Mouse (Mus musculus): ENCODE measurements around the gene Ptk7.
"Not testable (repeated sequence)": the region's sequence is repeated elsewhere in the genome, so short reads cannot be mapped to it uniquely, and the experiment has no call there.

Gene Ptk7

DNA sequence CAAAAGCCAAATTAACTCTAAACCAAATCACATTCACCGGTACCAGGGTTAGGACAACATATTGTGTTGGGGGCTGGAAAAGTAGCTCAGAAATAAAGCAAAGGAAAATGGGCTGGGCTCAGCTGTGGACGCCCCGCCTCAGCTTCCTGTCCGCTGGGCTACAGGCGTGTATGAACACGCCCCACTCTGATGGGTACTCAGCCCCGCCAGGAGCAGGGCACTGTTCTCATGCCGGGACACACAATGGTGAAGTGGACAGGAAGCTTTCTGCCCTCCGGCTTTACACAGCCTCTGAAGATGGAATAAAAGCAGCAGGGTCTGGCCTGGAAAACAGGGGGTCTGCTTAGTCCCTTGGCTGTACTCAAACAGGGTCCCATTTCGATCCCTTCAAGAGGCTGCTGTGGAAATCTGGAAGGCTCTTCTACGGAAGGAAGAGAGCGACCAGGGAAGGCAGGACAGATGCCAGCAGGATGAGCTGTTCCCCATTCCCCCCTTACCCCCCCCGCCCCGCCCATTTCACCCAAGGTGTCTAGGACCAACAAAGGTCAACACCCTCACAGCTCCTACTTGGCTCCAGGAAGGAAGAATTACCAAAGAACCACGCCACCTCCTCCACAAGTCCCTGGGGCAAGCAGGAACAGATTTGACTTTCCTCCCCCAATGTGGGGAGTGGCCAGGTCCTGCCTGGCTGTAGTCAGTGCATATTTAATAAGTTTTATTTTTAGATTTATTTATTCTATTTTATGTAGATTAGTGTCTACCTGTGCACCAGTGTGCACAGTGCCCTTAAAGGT is 19.4 kb downstream of the Ptk7 start:
- DNase-seq (ENCODE audit: low spot score in 2 of 2), result no peak

DNA sequence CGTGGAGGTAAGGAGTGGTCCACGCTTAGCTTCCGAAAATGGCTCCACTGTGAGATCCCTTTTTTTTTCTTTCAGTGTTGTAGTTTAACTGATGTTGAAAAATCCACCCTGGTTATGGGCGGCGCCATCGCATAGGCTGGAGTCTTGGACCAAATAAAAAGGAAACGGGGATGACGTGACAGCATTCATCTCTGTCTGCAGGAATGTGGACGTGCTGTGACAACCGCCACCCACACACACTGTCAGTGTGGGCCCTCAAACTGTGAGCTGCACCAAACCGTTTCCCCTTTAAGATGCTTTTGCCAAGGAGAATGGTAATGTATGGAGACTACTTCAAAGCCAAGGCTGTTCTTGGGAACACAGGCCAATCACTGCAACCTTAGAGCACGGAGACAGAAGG is 23.3 kb downstream of the Ptk7 start:
- DNase-seq (ENCODE audit: low spot score in 2 of 2), result no peak

DNA sequence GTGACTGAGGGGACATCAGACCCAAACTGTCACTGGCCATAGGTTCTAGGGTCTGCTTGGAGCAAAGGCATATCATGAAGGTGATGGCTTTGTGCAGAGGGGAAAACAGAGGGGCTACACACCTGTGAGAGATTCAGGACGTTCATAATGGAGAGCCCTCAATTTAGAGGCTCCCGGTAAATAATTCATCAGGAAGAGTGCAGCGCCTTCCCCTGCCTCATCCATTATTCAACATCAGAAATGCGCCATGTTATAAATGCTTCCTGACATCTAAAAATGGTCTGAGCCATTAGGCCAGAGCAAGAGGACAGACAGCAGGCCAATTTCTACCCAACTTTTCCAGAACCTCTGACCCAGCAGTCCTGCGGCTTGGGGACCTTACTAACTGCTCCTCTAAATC is 24.2 kb downstream of the Ptk7 start:
- no peak for DNase-seq (ENCODE audit: low spot score in 2 of 2)

DNA sequence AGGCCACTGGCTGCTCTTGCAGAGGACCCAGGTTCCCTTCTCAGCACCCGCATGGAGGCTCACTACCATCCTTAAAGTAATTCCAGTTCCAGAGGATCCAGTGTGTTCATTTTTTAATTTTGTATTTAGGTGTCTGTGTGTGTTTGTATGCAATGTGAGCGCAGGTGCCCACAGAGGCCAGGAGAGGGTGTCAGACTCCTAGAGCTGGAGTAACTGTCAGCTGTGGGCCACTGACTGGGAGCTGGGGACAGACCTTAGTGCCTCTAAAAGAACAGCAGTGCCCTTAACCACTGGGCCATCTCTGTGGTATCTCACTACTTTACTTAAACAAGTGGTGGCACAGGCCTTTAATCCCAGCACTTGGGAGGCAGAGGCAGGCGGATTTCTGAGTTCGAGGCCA is 26.1 kb downstream of the Ptk7 start:
- no peak for DNase-seq (ENCODE audit: low spot score in 2 of 2)

DNA sequence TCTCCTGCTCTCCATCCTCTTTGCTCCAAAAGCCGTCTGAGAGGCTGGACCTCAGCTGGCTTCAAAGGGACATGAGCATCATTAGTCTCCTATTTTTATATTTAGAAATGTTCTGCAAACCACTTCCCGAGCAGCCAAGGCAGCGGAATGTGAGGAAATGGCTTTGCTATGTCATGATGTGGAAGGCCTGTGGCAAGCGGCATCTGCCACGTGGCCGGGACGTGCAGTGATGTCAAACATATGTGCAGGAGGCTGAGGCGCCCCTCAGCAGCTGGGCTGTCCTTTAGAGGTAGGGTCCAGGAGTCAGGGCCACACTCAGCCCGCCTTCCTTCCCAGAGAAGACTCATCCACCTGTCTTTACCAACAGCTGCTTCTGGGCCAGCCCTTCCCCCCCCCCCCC is 27.1 kb downstream of the Ptk7 start:
- no peak for DNase-seq (ENCODE audit: low spot score in 2 of 2)

DNA sequence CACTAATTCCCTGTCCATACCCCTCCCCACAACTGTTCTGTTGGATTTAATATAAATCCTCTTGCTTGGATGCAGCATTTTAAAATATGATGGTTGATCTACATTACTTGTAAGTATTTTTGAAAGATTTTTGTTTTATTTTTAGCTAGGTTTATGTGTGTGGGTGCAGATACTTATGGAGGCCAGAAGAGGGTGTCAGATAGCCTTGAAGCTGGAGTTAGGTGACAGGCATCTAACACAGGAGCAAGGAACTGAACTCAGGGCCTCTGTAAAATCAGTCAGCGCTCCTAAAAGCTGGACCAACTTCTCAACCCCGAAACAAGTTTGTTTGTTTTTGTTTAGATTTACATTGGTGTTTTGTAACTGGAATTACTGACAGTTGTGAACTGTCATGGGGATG is 28.7 kb downstream of the Ptk7 start:
- no peak for DNase-seq (ENCODE audit: low spot score in 2 of 2)

DNA sequence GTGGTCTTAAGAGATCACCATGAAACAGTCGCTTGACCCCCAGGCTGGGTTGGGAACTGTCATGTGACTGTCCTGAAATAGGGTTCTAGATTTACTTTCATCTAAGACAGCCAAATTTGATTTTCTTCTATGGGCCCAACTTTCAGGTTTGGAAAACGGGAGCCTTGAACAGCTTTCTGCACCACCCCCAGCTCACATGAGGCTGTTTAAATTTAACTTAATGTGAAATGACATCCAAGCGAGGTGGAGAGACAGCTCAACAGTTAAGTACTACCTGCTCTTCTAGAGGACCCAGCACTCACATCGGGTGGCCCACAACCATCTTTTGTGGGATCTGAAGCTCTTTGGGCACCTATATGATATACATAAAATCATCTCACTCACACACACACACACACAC is 30.3 kb downstream of the Ptk7 start:
- no peak for DNase-seq (ENCODE audit: low spot score in 2 of 2)

DNA sequence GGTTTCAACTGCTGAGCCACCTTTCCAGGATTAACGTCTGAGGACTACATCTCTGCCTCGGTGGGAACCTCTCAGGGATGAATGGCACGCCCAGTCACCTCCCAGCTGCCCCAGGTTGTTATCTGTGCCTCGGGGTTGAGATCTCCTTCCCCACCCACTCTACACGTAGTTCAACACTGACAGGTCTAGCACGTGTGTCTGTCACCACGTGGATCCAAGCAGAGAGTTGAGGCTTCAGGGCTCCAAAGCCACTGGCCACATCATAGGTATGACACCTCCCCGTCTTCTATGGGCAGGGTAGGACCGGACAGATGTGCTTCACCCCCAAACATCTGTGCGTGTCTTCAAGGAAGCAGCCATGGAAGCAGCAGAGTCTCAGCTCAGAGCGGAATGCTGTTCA is 31.3 kb downstream of the Ptk7 start:
- no peak for DNase-seq (ENCODE audit: low spot score in 2 of 2)

DNA sequence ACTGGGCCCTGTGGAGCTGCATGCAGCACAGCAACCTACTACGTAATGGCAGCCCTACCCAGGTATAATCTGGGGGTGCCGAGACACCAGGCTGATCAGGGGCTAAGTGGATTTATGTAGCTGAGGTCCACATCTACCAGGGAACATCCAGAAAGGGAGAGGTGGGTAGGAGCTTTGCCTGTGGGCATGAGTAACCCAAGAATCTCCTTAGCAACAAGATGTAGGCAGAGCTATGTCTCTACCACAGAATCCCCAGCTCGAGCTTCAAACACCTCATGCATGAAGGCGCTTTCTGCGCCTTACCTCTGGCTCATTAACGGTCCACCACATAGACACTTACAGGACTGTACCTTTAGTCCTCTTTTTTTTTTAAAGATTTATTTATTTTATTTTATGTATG is 34.0 kb downstream of the Ptk7 start:
- no peak for DNase-seq (ENCODE audit: low spot score in 2 of 2)

DNA sequence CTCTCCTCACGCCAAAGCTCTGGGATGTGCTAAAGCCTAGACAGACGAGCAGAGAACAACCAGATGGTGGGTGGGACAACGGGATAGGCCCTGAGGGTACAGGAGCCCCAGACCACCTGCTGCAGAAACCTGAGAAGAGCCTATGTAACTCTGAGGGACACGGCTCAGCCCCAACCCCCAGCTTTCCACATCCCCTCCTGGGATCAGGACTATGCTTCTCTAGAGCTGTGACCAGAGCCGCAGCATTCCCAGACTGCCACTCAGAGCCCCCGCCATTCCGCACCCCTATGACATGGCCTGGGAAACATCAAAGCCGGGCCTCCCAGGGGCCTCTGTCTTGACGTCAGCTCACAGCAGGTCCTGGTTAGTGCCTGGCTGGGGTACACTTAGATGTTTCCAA is 34.7 kb downstream of the Ptk7 start:
- DNase-seq (ENCODE audit: low spot score in 2 of 2), result no peak

DNA sequence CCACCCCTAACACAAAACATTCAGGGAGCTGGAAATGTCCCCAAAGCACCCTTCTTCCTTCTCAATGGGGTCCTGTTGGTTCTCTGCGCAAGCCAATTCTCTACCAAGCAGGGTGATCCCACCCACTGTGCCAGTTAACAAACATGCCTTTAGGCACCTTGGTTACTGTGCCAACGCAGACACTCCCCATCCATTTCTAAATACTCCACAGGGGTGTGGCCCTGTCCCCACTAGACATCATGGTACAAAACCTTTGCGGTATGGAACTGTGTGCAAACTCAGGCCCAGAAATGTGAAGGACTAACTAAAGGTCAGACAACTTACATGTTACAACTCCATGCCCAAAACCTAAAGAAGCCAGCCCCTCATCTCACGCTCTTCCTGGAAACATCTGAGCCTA is 36.2 kb downstream of the Ptk7 start:
- DNase-seq (ENCODE audit: low spot score in 2 of 2), result no peak

DNA sequence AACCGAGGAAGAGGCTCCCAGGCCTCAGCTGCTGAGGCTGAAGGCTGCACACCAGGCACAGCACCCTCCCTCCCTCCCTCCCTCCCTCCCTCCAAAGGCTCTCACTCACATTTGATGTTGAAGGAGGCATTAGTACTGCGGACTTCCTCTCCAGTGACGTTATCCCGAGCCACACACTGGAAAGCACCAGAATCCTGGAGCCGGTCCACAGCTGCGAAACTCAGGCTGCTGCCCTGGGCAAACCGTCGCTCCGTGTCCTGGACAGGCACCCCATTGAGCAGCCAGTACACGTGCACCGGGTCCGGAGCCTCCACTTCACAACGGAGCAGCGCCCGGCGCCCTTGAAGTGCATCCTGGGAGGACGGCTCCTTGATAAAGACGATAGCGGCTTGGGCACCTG is 37.9 kb downstream of the Ptk7 start:
- DNase-seq (ENCODE audit: low spot score in 2 of 2), result no peak

DNA sequence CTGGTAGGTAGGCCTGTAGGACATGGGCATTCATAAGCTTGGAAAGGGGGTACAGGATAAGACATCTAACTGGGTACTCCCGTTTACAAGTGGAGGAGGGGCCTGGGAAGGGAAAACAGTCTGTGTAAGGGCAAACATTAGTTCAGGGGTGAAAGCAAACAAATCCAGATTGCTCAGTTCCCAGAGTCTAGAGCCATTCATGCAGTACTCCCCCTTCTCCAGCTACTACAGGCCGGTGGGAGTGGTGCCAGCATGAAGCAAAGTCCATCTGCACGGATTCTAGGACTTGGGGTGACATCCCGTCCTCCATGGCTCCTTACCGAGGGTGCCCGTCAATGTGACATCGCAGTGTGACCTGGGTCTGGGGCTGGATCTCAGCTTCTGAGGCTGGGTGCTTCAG is 38.9 kb downstream of the Ptk7 start:
- no peak for DNase-seq (ENCODE audit: low spot score in 2 of 2)

DNA sequence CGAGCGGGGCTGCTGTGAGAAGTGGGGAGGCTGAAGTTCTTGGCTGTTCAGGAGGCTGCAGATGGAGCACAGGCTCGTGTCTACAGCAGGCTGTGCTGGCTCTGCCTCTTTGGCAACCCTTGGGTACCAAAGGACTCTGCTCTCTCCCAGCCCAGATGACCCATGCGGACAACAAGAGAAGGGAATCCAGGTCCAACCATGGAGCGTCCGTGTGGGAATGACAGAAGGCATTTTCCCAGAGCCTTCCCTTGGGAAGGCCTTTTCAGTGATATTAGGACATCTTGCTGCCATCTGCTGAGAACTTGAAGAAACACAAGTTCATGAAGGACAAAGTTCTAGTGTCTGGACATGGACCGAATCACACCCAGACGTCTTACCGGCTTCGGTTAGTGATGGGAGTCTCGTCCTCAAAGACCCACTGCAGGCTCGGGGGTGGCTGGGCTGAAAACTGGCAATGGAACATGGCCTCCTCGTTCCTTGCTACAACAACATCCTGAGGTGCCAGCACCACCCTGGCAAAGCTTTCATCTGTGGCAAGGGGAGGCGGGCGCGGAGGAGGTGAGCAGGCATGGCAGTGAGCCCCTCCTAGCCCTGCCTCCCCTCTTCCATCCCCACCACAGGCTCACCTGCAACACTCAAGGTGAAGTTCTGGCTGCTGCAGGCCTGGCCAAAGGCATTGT is 39.5 kb downstream of the Ptk7 start:
- no peak for DNase-seq (ENCODE audit: low spot score in 2 of 2)

DNA sequence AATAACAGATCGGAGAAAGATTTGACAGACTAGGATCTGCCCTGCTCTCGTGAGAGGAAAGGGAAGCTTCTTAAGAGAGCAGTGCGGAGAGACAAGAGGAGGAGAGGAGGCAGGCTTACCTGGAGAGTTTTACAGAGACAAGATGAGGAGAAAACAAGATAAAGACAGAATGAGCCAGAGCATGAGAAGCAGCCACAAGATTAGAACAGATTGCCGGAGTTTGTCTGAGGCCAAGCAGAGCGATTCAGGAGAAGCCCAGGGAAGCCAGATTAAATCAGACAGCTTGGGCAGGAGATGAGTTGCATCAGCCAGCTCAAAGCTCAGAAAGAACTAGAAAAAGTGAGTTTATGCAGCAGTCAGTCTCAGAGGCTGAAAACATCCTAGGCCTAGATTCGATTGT is 40.4 kb downstream of the Ptk7 start:
- no peak for DNase-seq (ENCODE audit: low spot score in 2 of 2)

DNA sequence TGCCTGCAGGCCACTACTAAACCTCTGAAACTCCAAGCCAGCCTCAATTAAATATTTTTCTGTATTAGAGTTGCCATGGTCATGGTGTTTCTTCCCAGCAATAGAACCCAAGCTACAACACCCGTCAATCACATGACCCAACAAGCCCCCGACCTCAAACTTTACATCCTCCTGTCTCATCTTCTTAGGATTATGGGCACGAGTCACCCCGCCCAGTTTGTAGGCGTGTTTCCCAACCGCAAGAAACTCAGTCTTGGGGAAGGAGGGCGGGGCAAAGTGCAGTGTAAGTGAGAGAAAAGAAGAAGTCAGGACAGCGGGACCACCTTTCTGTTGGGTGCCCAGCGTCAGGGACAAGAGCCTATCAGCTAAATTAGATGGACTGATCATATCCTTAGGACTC is 41.1 kb downstream of the Ptk7 start:
- DNase-seq (ENCODE audit: low spot score in 2 of 2), result no peak

DNA sequence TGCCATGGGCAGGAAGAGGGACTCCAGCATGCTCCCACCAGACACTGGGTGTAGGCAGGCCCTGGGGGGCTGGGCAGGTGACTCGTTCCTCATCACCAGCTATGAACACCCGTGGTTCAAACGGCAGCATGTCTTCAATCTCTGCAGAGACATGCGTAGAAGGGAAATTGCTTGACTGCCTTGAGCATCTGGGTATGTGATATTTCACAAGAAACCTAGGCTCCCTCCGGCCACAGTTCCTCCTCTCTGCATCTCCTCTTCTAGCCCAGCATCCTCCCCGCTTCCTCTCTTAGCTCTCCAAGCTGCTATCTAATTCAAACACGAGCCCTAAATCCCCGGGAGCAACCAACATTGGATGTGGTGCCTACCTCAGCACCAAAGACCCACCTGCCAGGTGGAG is 43.0 kb downstream of the Ptk7 start:
- no peak for DNase-seq (ENCODE audit: low spot score in 2 of 2)

DNA sequence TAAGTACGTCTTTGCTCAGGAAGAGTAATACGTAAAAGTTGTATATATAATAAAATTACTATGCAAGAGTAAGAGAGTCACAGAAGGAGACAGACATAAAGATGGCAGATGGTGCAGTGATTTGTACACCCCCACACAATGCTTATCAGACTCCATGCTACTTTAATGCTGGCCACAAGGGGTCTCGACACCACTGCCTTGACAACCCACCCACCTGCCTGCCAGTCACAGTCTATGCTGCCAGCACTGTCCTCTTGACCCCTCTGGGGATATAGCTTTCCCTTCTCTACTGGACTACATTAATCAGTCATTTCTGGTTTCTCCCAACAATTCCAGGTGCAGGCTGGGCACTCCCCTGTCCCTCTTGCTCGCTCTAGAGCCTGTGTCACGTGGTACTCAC is 50.7 kb downstream of the Ptk7 start:
- DNase-seq (ENCODE audit: low spot score in 2 of 2), result no peak

DNA sequence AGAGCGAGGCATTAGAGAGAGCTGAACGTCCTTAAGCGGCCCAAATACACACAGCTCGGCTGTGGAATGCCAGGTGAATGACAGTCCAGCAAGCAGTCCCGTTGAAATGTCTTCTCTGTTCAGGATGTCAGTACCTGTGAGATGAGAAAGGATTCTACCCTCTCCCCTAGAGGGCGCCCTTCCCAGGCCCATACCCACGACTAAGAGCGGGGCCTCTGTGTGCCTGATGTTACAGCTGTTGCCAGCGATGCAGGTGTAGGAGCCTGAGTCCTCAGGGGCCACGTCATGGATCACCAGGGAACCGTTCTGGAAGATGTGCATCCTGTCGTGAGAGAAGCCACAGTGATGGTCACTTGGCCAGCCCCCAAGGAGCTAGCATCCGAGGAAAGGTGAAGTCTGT is 53.2 kb downstream of the Ptk7 start:
- peak in 1 of 2 experiments; percentile 14 for DNase-seq (ENCODE audit: low spot score in 2 of 2)

DNA sequence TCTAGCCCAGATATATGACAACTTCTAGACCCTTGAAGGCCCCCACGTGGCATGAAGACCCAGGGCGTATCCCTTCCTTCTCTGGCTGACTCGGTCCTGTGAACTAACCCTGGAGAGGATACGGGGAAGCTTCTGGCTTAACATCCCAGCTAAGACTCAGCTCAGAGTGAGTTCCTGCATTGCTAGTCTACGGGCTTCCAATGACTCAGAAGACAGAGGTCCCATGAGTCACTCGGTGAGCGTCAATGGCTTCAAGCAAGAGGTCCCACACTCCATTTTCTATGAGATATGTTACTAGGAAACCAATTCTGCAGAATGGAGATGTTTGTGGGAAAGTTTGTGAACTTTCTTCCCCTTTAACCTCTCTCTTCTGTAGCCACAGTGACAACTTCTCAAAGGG is 54.8 kb downstream of the Ptk7 start:
- DNase-seq (ENCODE audit: low spot score in 2 of 2), result no peak

DNA sequence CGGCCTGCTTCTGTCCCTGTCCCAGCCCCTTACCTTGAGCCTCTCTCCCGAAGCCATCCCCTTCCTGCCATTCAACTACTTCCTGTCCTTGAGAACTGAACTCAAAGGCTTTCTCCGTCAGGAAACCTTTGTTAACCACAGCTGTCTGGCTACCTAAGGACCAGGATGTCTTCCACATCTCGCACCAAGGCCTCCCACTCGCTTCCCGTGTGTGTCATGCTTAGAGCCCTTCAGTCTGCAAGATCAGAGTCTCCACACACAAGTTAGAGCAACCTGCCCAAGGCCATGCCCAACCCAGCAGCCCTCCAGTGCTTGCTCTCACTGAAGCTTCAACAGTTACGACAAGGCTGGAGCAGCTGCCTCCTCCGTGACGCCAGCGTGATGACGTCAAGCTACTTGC is 58.3 kb downstream of the Ptk7 start:
- no peak for DNase-seq (ENCODE audit: low spot score in 2 of 2)

DNA sequence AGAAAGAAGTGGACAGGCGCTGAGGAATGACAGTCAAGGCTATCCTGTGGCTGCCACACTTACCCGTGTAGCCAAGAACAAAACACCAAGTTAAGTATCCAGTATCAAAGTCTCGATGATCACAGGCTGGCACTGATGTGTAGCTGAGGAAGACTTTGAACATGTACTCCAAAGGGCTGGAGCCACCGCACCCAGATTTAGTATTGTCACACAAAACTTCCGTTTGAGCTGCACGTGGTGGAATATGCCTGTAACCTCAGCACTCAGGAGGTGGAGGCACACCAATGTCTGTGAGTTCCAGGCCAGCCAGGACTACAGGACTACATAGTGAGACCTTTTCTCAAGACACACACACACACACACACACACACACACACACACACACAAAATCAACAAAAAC is 70.2 kb downstream of the Ptk7 start:
- no peak for DNase-seq (ENCODE audit: low spot score in 2 of 2)

DNA sequence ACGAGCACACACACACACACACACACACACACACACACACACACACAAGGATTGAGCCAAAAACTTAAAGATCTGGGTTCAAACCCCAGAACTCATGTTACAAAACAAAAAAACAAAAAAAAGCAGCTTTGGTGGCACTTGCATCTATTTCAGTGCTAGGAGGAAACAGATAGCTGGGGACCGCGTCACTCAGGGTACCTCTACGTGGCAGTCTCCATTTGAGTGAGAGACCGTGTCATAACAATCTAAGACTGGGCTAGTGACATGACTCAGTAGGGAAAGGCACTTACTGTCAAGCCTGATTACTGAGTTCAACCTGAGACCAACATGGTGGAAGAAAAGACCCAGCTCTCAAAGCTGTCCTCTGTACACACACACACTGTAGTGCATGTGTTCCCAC is 71.2 kb downstream of the Ptk7 start:
- no peak for DNase-seq (ENCODE audit: low spot score in 2 of 2)

DNA sequence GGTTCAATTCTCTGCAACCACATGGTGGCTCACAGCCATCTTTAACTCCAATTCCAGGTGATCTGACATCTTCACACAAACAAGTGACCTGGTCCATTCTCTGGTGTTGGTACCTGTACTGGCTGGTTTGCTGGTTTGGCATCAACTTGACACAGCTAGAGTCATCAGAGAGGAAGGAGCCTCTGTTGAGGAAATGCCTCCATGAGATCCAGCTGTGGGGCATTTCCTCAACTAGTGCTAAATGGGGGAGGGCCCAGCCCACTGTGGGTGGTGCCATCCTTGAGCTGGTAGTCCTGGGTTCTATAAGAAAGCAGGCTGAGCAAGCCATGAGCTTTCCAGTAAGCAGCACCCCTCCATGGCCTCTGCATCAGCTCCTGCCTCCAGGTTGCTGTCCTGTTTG is 72.0 kb downstream of the Ptk7 start:
- not testable (repeated sequence) for DNase-seq (ENCODE audit: low spot score in 2 of 2)
